In genomic region chr17:88558168-88558842, GRCm38 (mm10) we compare ENCODE assay signal across 8 mouse cellular contexts. TPM values are rescaled to one million over a fixed set of nuclear protein-coding genes. Genes with fewer than 3 reads are reported as not detected.
A peak's percentile ranks its signal among the peaks of the same experiment; 100 is the strongest.
DNase-seq lines count a peak whose midpoint lies in the region; ATAC-seq and TF ChIP-seq lines count a peak whose summit lies in the region.

No protein-coding gene starts in this region.

- H3K9ac ChIP-seq in intestine, postnatal 0 days (ENCODE audit: low read depth, low read length), result no peak overlapping the region
- H3K9ac ChIP-seq in neural tube, embryonic 11.5 days (ENCODE audit: low read length), result no peak overlapping the region

- no peaks in the 10 kb centered on the region for H3K27me3 ChIP-seq in intestine, postnatal 0 days (replicated peaks; ENCODE audit: control insufficient read depth, insufficient read depth, low read length)
- H3K27me3 ChIP-seq in neural tube, embryonic 11.5 days (ENCODE audit: control insufficient read depth, insufficient read depth, low read length), result no peaks in the 10 kb centered on the region

- no peak for ATAC-seq in intestine, postnatal 0 days
- no peak for ATAC-seq in neural tube, embryonic 11.5 days (ENCODE audit: insufficient read depth, low FRiP score, low TSS enrichment)

- no peak overlapping the region for H3K27ac ChIP-seq in intestine, postnatal 0 days (ENCODE audit: low read depth, low read length)
- no peak overlapping the region for H3K27ac ChIP-seq in neural tube, embryonic 11.5 days (ENCODE audit: low read depth, low read length)

- H3K9me3 ChIP-seq in intestine, postnatal 0 days (ENCODE audit: control insufficient read depth), result no peaks in the 10 kb centered on the region
- H3K9me3 ChIP-seq in neural tube, embryonic 11.5 days (ENCODE audit: control insufficient read depth, low read length), result no peaks in the 10 kb centered on the region

- intact Hi-C loops in left cerebral cortex, postnatal 25 days (cut with DNase I), result loop anchor here (2.0 kb wide), 1 partner anchor 28 kb away; the partner anchor contains the start of gene Ppp1r21

- TF ChIP-seq CTCF in intestine, postnatal 0 days (IDR thresholded peaks at IDR 0.05; ENCODE audit: low read depth), result peak; percentile 90

- 39% methylated on average over 13 of the region's 13 CpGs for WGBS in intestine, postnatal 0 days
- 37% methylated on average over 13 of the region's 13 CpGs for WGBS in neural tube, embryonic 11.5 days

- no peak overlapping the region for H3K4me2 ChIP-seq in intestine, postnatal 0 days (replicated peaks; ENCODE audit: low read depth)
- H3K4me2 ChIP-seq in neural tube, embryonic 11.5 days (ENCODE audit: low read depth), result no peak overlapping the region

- peak; percentile 61 for DNase-seq in left cerebral cortex, adult 11 months (ENCODE audit: low spot score)
- DNase-seq in left cerebral cortex, adult 8-10 months (ENCODE audit: low spot score in 2 of 2), result no peak
- peak; percentile 75 to 89 for DNase-seq in cerebellum, postnatal 25 days
- peak; percentile 32 to 52 for DNase-seq in frontal cortex, postnatal 25 days (ENCODE audit: low spot score in 2 of 2)
- DNase-seq in left cerebral cortex, postnatal 25 days (ENCODE audit: low spot score in 2 of 2), result peak; percentile 65 to 68
- DNase-seq in neural tube, embryonic 11.5 days (ENCODE audit: low spot score), result peak; percentile 62
- DNase-seq in urinary bladder, postnatal 4 days (ENCODE audit: low spot score in 2 of 2), result peak; percentile 45 to 80

- H3K36me3 ChIP-seq in intestine, postnatal 0 days (ENCODE audit: control insufficient read depth, insufficient read depth), result peaks cover 38% of the 10 kb centered on the region
- peaks cover 6% of the 10 kb centered on the region; the same call in 1 of the 2 replicates for H3K36me3 ChIP-seq in neural tube, embryonic 11.5 days (ENCODE audit: control insufficient read depth, insufficient read depth, low read length)

- H3K4me1 ChIP-seq in intestine, postnatal 0 days (replicated peaks; ENCODE audit: control insufficient read depth, insufficient read depth, low read length), result peaks cover 2% of the 10 kb centered on the region; the same call in 1 of the 2 replicates
- H3K4me1 ChIP-seq in neural tube, embryonic 11.5 days (ENCODE audit: control insufficient read depth, insufficient read depth, low read length), result no peaks in the 10 kb centered on the region

- no peak overlapping the region for H3K4me3 ChIP-seq in intestine, postnatal 0 days (ENCODE audit: low read depth, low read length)
- H3K4me3 ChIP-seq in neural tube, embryonic 11.5 days (ENCODE audit: low read depth, low read length), result no peak overlapping the region

RNA-seq across cellular contexts. Expression of gene Ppp1r21, which starts 28.4 kb away (rescaled TPM):
- total RNA-seq in left cerebral cortex, adult 8-10 months (2022), result 10 to 100 TPM; 78.4 to 85.9 (median 82.3) TPM
- polyA plus RNA-seq in intestine, postnatal 0 days (2015; fragmentation: Nextera tagmentation; extraction: Ambion mirVana), result 25.8 and 27.2 TPM in 2 replicates
- 10 to 100 TPM; 84.6 to 85.9 TPM for total RNA-seq in left cerebral cortex, postnatal 25 days (2021)
- 25.6 and 29.3 TPM in 2 replicates for polyA plus RNA-seq in neural tube, embryonic 11.5 days (2014; fragmentation: Nextera tagmentation; extraction: Ambion mirVana)

RNA-seq across cellular contexts. Expression of gene Ston1, which starts 39.2 kb away (rescaled TPM):
- total RNA-seq in left cerebral cortex, adult 8-10 months (2022), result 10 to 100 TPM in 2 of 4 experiments, 1 to 10 TPM in 2; 5.9 to 14.1 (median 9.1) TPM
- 3.7 and 3.9 TPM in 2 replicates for polyA plus RNA-seq in intestine, postnatal 0 days (2015; fragmentation: Nextera tagmentation; extraction: Ambion mirVana)
- 1 to 10 TPM; 5.0 to 7.6 TPM for total RNA-seq in left cerebral cortex, postnatal 25 days (2021)
- polyA plus RNA-seq in neural tube, embryonic 11.5 days (2014; fragmentation: Nextera tagmentation; extraction: Ambion mirVana), result 2.8 and 4.0 TPM in 2 replicates

Comparison
In these comparisons a context has a peak if more than half of its experiments do, and no peak if none do; other contexts are left out.
1. DNase-seq: peak in left cerebral cortex, adult 11 months (single experiment), cerebellum, postnatal 25 days (2 of 2), frontal cortex, postnatal 25 days (2 of 2), left cerebral cortex, postnatal 25 days (2 of 2), neural tube, embryonic 11.5 days (single experiment) and urinary bladder, postnatal 4 days (2 of 2); none in left cerebral cortex, adult 8-10 months (0 of 2).